Mouse (Mus musculus) adipocyte (in vitro differentiated cells): ENCODE results near the gene N4bp2.
A peak's percentile ranks its signal among the peaks of the same experiment; 100 is the strongest.
"Not testable (repeated sequence)": the region's sequence is repeated elsewhere in the genome, so short reads cannot be mapped to it uniquely, and the experiment has no call there.

Experiments
- DNase-seq: peaks from one replicate; pipeline ENCODE4 v3.0.0-alpha.2; 2016; ENCODE audit warnings: low spot score

N4bp2 gene

GRCm38 (mm10) chr5:65763088-65763915, at the start of gene N4bp2:
N4bp2 (plus strand) TSS chr5:65763521.
- peak; percentile 85 for DNase-seq

GRCm38 (mm10) chr5:65715084-65715483, 48.2 kb upstream of the N4bp2 start:
- no peak for DNase-seq

- no peak for DNase-seq
Observed at GRCm38 (mm10) chr5:65717063-65717902, 46.0 kb upstream of the N4bp2 start.

GRCm38 (mm10) chr5:65717903-65718211, 45.5 kb upstream of the N4bp2 start:
- DNase-seq = not testable (repeated sequence)

- DNase-seq = no peak
Observed at GRCm38 (mm10) chr5:65718368-65718767, 45.0 kb upstream of the N4bp2 start.

GRCm38 (mm10) chr5:65724311-65725054, 38.8 kb upstream of the N4bp2 start:
- DNase-seq = peak; percentile 79

- no peak for DNase-seq
Observed at GRCm38 (mm10) chr5:65731173-65732007, 31.9 kb upstream of the N4bp2 start.

GRCm38 (mm10) chr5:65735601-65736000, 27.7 kb upstream of the N4bp2 start:
- DNase-seq = no peak

- no peak for DNase-seq
Observed at GRCm38 (mm10) chr5:65739366-65739765, 24.0 kb upstream of the N4bp2 start.

GRCm38 (mm10) chr5:65746908-65747307, 16.4 kb upstream of the N4bp2 start:
- DNase-seq = no peak

- no peak for DNase-seq
Observed at GRCm38 (mm10) chr5:65748386-65748785, 14.9 kb upstream of the N4bp2 start.

GRCm38 (mm10) chr5:65748880-65749279, 14.4 kb upstream of the N4bp2 start:
- DNase-seq = no peak

- no peak for DNase-seq
Observed at GRCm38 (mm10) chr5:65752021-65752420, 11.3 kb upstream of the N4bp2 start.

GRCm38 (mm10) chr5:65755859-65756258, 7.5 kb upstream of the N4bp2 start:
- DNase-seq = peak; percentile 54

- DNase-seq = no peak
Observed at GRCm38 (mm10) chr5:65757110-65757509, 6.2 kb upstream of the N4bp2 start.

- DNase-seq = no peak
Observed at GRCm38 (mm10) chr5:65760041-65760440, 3.3 kb upstream of the N4bp2 start.

GRCm38 (mm10) chr5:65760599-65760998, 2.7 kb upstream of the N4bp2 start:
- DNase-seq = no peak

GRCm38 (mm10) chr5:65761020-65761419, 2.3 kb upstream of the N4bp2 start:
- DNase-seq = no peak

- DNase-seq = peak; percentile 30
Observed at GRCm38 (mm10) chr5:65761921-65762320, 1.4 kb upstream of the N4bp2 start.

- DNase-seq = no peak
Observed at GRCm38 (mm10) chr5:65762686-65763085, 635 bp upstream of the N4bp2 start.
